Mouse (Mus musculus) embryonic fibroblast, embryonic 13.5 days (primary cell): ENCODE measurements around the gene Hoxb6.

ENCODE experiments used
- CTCF ChIP-seq: IDR thresholded peaks from 2 replicates; pipeline ENCODE4 v1.5.1; 2011; ENCODE audit warnings: mild to moderate bottlenecking, control low read depth, low read length, moderate library complexity, borderline replicate concordance; ENCODE audit not compliant: insufficient read depth
- POLR2A ChIP-seq: IDR thresholded peaks from 2 replicates; pipeline ENCODE4 v1.6.1; 2011; ENCODE audit warnings: low read depth, mild to moderate bottlenecking, control low read depth, low read length, moderate library complexity

DNA sequence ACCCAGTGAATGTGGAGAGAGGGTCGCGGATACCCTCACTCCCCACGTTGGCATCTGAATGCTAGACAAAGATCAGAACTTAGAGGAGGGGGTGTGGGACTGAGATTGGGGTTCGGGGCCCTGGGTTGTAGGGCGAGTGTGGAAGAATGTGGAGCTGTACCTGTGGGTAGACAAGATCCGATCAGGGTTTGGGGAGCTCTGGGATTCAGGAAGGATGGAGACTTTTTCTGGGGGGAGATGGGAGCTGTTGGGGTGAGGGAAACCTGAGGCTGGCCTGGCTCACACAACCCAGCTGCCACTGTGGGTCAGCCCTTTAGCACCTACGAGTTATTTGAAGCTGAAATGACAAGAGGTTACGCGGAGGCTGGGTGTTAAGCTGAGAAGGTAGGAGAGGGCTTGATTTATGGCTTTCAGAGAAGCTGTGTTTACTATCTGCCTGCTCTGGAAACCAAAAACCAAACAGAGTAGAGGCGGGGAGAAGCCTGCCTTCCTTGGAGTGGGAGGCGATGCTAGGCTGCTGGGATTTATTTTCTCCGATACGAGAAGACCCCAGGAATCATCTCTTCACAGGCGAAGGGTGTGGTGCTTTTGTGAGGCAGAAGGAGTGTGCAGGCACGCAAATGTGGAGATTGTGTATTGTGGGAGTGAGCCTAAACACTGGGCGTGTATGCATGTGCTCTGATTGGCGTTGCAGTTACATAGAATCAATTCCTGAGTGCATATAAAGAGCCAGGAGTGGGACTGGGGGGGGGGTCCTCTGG is 41.1 kb downstream of the Hoxb6 start:
- TF ChIP-seq CTCF = no peak
- TF ChIP-seq POLR2A = 0 out of 2 replicates have a peak, but pooled peaks have one; percentile 8
